Mouse (Mus musculus): ENCODE measurements around the gene Apoh. TPM values are rescaled to one million over a fixed set of nuclear protein-coding genes. Genes with fewer than 3 reads are reported as not detected.

The Apoh gene
- total and polyA plus RNA-seq, 2 experiments from 2014 or later: 0.35 TPM; not detected in 1

GRCm38 (mm10) chr11:108395061-108395460 is 51.9 kb downstream of the Apoh start:
- no peak overlapping the region for H3K27ac ChIP-seq (ENCODE audit: low read depth, low read length)
- H3K4me2 ChIP-seq (ENCODE audit: low read depth, low read length, poor library complexity, severe bottlenecking): no peak overlapping the region
- H3K9ac ChIP-seq (replicated peaks; ENCODE audit: low read length, poor library complexity, severe bottlenecking): no peak overlapping the region
- H3K4me3 ChIP-seq (ENCODE audit: low read depth, low read length): no peak overlapping the region
- DNase-seq (ENCODE audit: low spot score) (no peak), ATAC-seq (ENCODE audit: low FRiP score) (no peak)
- WGBS: 98% methylated on average over 9 of the region's 9 CpGs
- no peaks in the 10 kb centered on the region for H3K36me3 ChIP-seq (ENCODE audit: insufficient read depth, low read length)
- no peaks in the 10 kb centered on the region for H3K27me3 ChIP-seq (ENCODE audit: insufficient read depth, low read length)
- H3K4me1 ChIP-seq (ENCODE audit: insufficient read depth, low read length): no peaks in the 10 kb centered on the region
- H3K9me3 ChIP-seq (ENCODE audit: low read length): no peaks in the 10 kb centered on the region
- TF ChIP-seq CTCF (IDR thresholded peaks at IDR 0.05): no peak

- H3K9me3 ChIP-seq (ENCODE audit: low read length): no peaks in the 10 kb centered on the region
- H3K27me3 ChIP-seq (ENCODE audit: insufficient read depth, low read length): no peaks in the 10 kb centered on the region
- H3K4me3 ChIP-seq (ENCODE audit: low read depth, low read length): no peak overlapping the region
- no peaks in the 10 kb centered on the region for H3K36me3 ChIP-seq (ENCODE audit: insufficient read depth, low read length)
- no peak for DNase-seq (ENCODE audit: low spot score)
- no peak overlapping the region for H3K9ac ChIP-seq (replicated peaks; ENCODE audit: low read length, poor library complexity, severe bottlenecking)
- no peak for ATAC-seq (ENCODE audit: low FRiP score)
- H3K4me2 ChIP-seq (ENCODE audit: low read depth, low read length, poor library complexity, severe bottlenecking): no peak overlapping the region
- 91% methylated on average over 7 of the region's 7 CpGs for WGBS
- H3K27ac ChIP-seq (ENCODE audit: low read depth, low read length): no peak overlapping the region
- H3K4me1 ChIP-seq (ENCODE audit: insufficient read depth, low read length): no peaks in the 10 kb centered on the region
- TF ChIP-seq CTCF (IDR thresholded peaks at IDR 0.05): no peak
These were observed 53.1 kb downstream of the Apoh start for GRCm38 (mm10) chr11:108396076-108396829.

GRCm38 (mm10) chr11:108409876-108410644 is 66.9 kb downstream of the Apoh start:
- ATAC-seq (ENCODE audit: low FRiP score) (no peak), DNase-seq (ENCODE audit: low spot score) (peak; percentile 34)
- no peak overlapping the region for H3K9ac ChIP-seq (replicated peaks; ENCODE audit: low read length, poor library complexity, severe bottlenecking)
- 39% methylated on average over 7 of the region's 9 CpGs for WGBS
- H3K36me3 ChIP-seq (ENCODE audit: insufficient read depth, low read length): no peaks in the 10 kb centered on the region
- no peaks in the 10 kb centered on the region for H3K9me3 ChIP-seq (ENCODE audit: low read length)
- H3K4me1 ChIP-seq (ENCODE audit: insufficient read depth, low read length): no peaks in the 10 kb centered on the region
- TF ChIP-seq CTCF (IDR thresholded peaks at IDR 0.05): no peak
- no peak overlapping the region for H3K4me3 ChIP-seq (ENCODE audit: low read depth, low read length)
- H3K4me2 ChIP-seq (ENCODE audit: low read depth, low read length, poor library complexity, severe bottlenecking): no peak overlapping the region
- H3K27me3 ChIP-seq (ENCODE audit: insufficient read depth, low read length): no peaks in the 10 kb centered on the region
- H3K27ac ChIP-seq (ENCODE audit: low read depth, low read length): no peak overlapping the region

GRCm38 (mm10) chr11:108416360-108416759 is 73.2 kb downstream of the Apoh start:
- Histone ChIP-seq H3K9ac (replicated peaks; ENCODE audit: low read length, poor library complexity, severe bottlenecking) (no peak overlapping the region), H3K4me2 (ENCODE audit: low read depth, low read length, poor library complexity, severe bottlenecking) (no peak overlapping the region), H3K27ac (ENCODE audit: low read depth, low read length) (no peak overlapping the region), H3K36me3 (ENCODE audit: insufficient read depth, low read length) (no peaks in the 10 kb centered on the region), H3K4me3 (ENCODE audit: low read depth, low read length) (no peak overlapping the region), H3K4me1 (ENCODE audit: insufficient read depth, low read length) (no peaks in the 10 kb centered on the region), H3K27me3 (ENCODE audit: insufficient read depth, low read length) (no peaks in the 10 kb centered on the region), H3K9me3 (ENCODE audit: low read length) (no peaks in the 10 kb centered on the region)
- TF ChIP-seq CTCF (IDR thresholded peaks at IDR 0.05): peak; percentile 24; the same call in 1 of the 2 replicates
- ATAC-seq (ENCODE audit: low FRiP score): no peak
- 92% methylated on average over 1 of the region's 1 CpGs for WGBS
- DNase-seq (ENCODE audit: low spot score): no peak

GRCm38 (mm10) chr11:108418540-108418939 is 75.4 kb downstream of the Apoh start:
- Histone ChIP-seq H3K4me2 (ENCODE audit: low read depth, low read length, poor library complexity, severe bottlenecking) (no peak overlapping the region), H3K4me3 (ENCODE audit: low read depth, low read length) (no peak overlapping the region), H3K27ac (ENCODE audit: low read depth, low read length) (no peak overlapping the region), H3K27me3 (ENCODE audit: insufficient read depth, low read length) (no peaks in the 10 kb centered on the region), H3K9ac (replicated peaks; ENCODE audit: low read length, poor library complexity, severe bottlenecking) (no peak overlapping the region), H3K36me3 (ENCODE audit: insufficient read depth, low read length) (no peaks in the 10 kb centered on the region), H3K9me3 (ENCODE audit: low read length) (no peaks in the 10 kb centered on the region), H3K4me1 (ENCODE audit: insufficient read depth, low read length) (peaks cover 1% of the 10 kb centered on the region; the same call in 1 of the 2 replicates)
- ATAC-seq (ENCODE audit: low FRiP score) (no peak), DNase-seq (ENCODE audit: low spot score) (peak; percentile 89)
- TF ChIP-seq CTCF (IDR thresholded peaks at IDR 0.05): peak; percentile 88
- 11% methylated on average over 1 of the region's 1 CpGs for WGBS

- H3K36me3 ChIP-seq (ENCODE audit: insufficient read depth, low read length): no peaks in the 10 kb centered on the region
- 90% methylated on average over 6 of the region's 6 CpGs for WGBS
- peaks cover 7% of the 10 kb centered on the region; the same call in 1 of the 2 replicates for H3K4me1 ChIP-seq (ENCODE audit: insufficient read depth, low read length)
- H3K27ac ChIP-seq (ENCODE audit: low read depth, low read length): no peak overlapping the region
- ATAC-seq (ENCODE audit: low FRiP score): no peak
- no peak for DNase-seq (ENCODE audit: low spot score)
- H3K4me2 ChIP-seq (ENCODE audit: low read depth, low read length, poor library complexity, severe bottlenecking): no peak overlapping the region
- no peak overlapping the region for H3K9ac ChIP-seq (replicated peaks; ENCODE audit: low read length, poor library complexity, severe bottlenecking)
- no peaks in the 10 kb centered on the region for H3K9me3 ChIP-seq (ENCODE audit: low read length)
- no peaks in the 10 kb centered on the region for H3K27me3 ChIP-seq (ENCODE audit: insufficient read depth, low read length)
- TF ChIP-seq CTCF (IDR thresholded peaks at IDR 0.05): no peak
- no peak overlapping the region for H3K4me3 ChIP-seq (ENCODE audit: low read depth, low read length)
These were observed 76.1 kb downstream of the Apoh start for GRCm38 (mm10) chr11:108419242-108419641.
